Mouse (Mus musculus): Measurements from ENCODE around the gene Ccnk. TPM values are rescaled to one million over a fixed set of nuclear protein-coding genes. Genes with fewer than 3 reads are reported as not detected.

Ccnk gene
- polyA plus RNA-seq, 1 experiment from 2014 or later = 3.7 TPM

- Histone ChIP-seq H3K27me3 (no peaks in the 10 kb centered on the region), H3K27ac (no peak overlapping the region), H3K9ac (no peak overlapping the region), H3K4me2 (no peak overlapping the region), H3K36me3 (peaks cover 99% of the 10 kb centered on the region), H3K9me3 (replicated peaks) (no peaks in the 10 kb centered on the region), H3K4me1 (no peaks in the 10 kb centered on the region), H3K4me3 (replicated peaks) (no peak overlapping the region)
- 87% methylated on average over 4 of the region's 4 CpGs for WGBS
- no peak for ATAC-seq (replicated peaks; ENCODE audit: low FRiP score)
Measured at GRCm38 (mm10) chr12:108198447-108198846, 19.1 kb downstream of the Ccnk start.

- 81% methylated on average over 1 of the region's 1 CpGs for WGBS
- Histone ChIP-seq H3K4me2 (no peak overlapping the region), H3K27me3 (no peaks in the 10 kb centered on the region), H3K4me3 (replicated peaks) (no peak overlapping the region), H3K4me1 (no peaks in the 10 kb centered on the region), H3K36me3 (peaks cover 98% of the 10 kb centered on the region), H3K27ac (no peak overlapping the region), H3K9me3 (replicated peaks) (no peaks in the 10 kb centered on the region), H3K9ac (no peak overlapping the region)
- no peak for ATAC-seq (replicated peaks; ENCODE audit: low FRiP score)
Measured at GRCm38 (mm10) chr12:108200094-108200493, 20.7 kb downstream of the Ccnk start.

GRCm38 (mm10) chr12:108203895-108204294 lies 24.5 kb downstream of the Ccnk start:
- H3K4me2 ChIP-seq = no peak overlapping the region
- no peak overlapping the region for H3K9ac ChIP-seq
- H3K27ac ChIP-seq = no peak overlapping the region
- WGBS = 73% methylated on average over 8 of the region's 8 CpGs
- peaks cover 75% of the 10 kb centered on the region for H3K36me3 ChIP-seq
- H3K4me3 ChIP-seq (replicated peaks) = no peak overlapping the region
- ATAC-seq (replicated peaks; ENCODE audit: low FRiP score) = no peak
- peaks cover 2% of the 10 kb centered on the region for H3K4me1 ChIP-seq
- H3K9me3 ChIP-seq (replicated peaks) = no peaks in the 10 kb centered on the region
- no peaks in the 10 kb centered on the region for H3K27me3 ChIP-seq

GRCm38 (mm10) chr12:108204978-108205377 lies 25.6 kb downstream of the Ccnk start:
- no peak overlapping the region for H3K4me3 ChIP-seq (replicated peaks)
- peaks cover 64% of the 10 kb centered on the region for H3K36me3 ChIP-seq
- no peak overlapping the region for H3K9ac ChIP-seq
- no peak for ATAC-seq (replicated peaks; ENCODE audit: low FRiP score)
- H3K4me2 ChIP-seq = no peak overlapping the region
- peaks cover 11% of the 10 kb centered on the region for H3K4me1 ChIP-seq
- H3K27ac ChIP-seq = no peak overlapping the region
- H3K27me3 ChIP-seq = no peaks in the 10 kb centered on the region; the same call in 1 of the 2 replicates
- no peaks in the 10 kb centered on the region for H3K9me3 ChIP-seq (replicated peaks)
- WGBS = 59% methylated on average over 12 of the region's 12 CpGs

- no peak overlapping the region for H3K9ac ChIP-seq
- ATAC-seq (replicated peaks; ENCODE audit: low FRiP score) = peak; percentile 52
- H3K4me2 ChIP-seq = no peak overlapping the region
- peaks cover 47% of the 10 kb centered on the region for H3K36me3 ChIP-seq
- 11% methylated on average over 5 of the region's 5 CpGs for WGBS
- H3K27me3 ChIP-seq = no peaks in the 10 kb centered on the region; the same call in 1 of the 2 replicates
- no peaks in the 10 kb centered on the region for H3K9me3 ChIP-seq (replicated peaks)
- H3K27ac ChIP-seq = no peak overlapping the region
- no peak overlapping the region for H3K4me3 ChIP-seq (replicated peaks)
- peaks cover 16% of the 10 kb centered on the region for H3K4me1 ChIP-seq
Measured at GRCm38 (mm10) chr12:108206641-108207040, 27.3 kb downstream of the Ccnk start.

- Histone ChIP-seq H3K4me2 (no peak overlapping the region), H3K36me3 (peaks cover 32% of the 10 kb centered on the region), H3K9ac (no peak overlapping the region), H3K4me3 (replicated peaks) (no peak overlapping the region), H3K27ac (no peak overlapping the region), H3K27me3 (no peaks in the 10 kb centered on the region; the same call in 1 of the 2 replicates), H3K9me3 (replicated peaks) (no peaks in the 10 kb centered on the region), H3K4me1 (peaks cover 32% of the 10 kb centered on the region)
- 90% methylated on average over 9 of the region's 9 CpGs for WGBS
- ATAC-seq (replicated peaks; ENCODE audit: low FRiP score) = no peak
Measured at GRCm38 (mm10) chr12:108208216-108208615, 28.8 kb downstream of the Ccnk start.

GRCm38 (mm10) chr12:108208726-108209438 lies 29.5 kb downstream of the Ccnk start:
- Histone ChIP-seq H3K27ac (no peak overlapping the region), H3K9ac (no peak overlapping the region), H3K36me3 (peaks cover 27% of the 10 kb centered on the region), H3K4me3 (replicated peaks) (no peak overlapping the region), H3K27me3 (no peaks in the 10 kb centered on the region; the same call in 1 of the 2 replicates), H3K4me2 (no peak overlapping the region), H3K9me3 (replicated peaks) (no peaks in the 10 kb centered on the region), H3K4me1 (peaks cover 39% of the 10 kb centered on the region)
- ATAC-seq (replicated peaks; ENCODE audit: low FRiP score) = no peak
- 25% methylated on average over 13 of the region's 13 CpGs for WGBS

- WGBS = 86% methylated on average over 15 of the region's 15 CpGs
- ATAC-seq (replicated peaks; ENCODE audit: low FRiP score) = no peak
- Histone ChIP-seq H3K27ac (no peak overlapping the region), H3K9ac (no peak overlapping the region), H3K9me3 (replicated peaks) (no peaks in the 10 kb centered on the region), H3K4me3 (replicated peaks) (no peak overlapping the region), H3K4me1 (peaks cover 54% of the 10 kb centered on the region), H3K4me2 (no peak overlapping the region), H3K27me3 (no peaks in the 10 kb centered on the region; the same call in 1 of the 2 replicates), H3K36me3 (peaks cover 10% of the 10 kb centered on the region)
Measured at GRCm38 (mm10) chr12:108210623-108211022, 31.2 kb downstream of the Ccnk start.

- no peak for ATAC-seq (replicated peaks; ENCODE audit: low FRiP score)
- Histone ChIP-seq H3K4me3 (replicated peaks) (no peak overlapping the region), H3K4me2 (no peak overlapping the region), H3K9me3 (replicated peaks) (no peaks in the 10 kb centered on the region), H3K36me3 (no peaks in the 10 kb centered on the region), H3K27ac (no peak overlapping the region), H3K4me1 (peaks cover 56% of the 10 kb centered on the region), H3K27me3 (no peaks in the 10 kb centered on the region; the same call in 1 of the 2 replicates), H3K9ac (no peak overlapping the region)
- 25% methylated on average over 5 of the region's 5 CpGs for WGBS
Measured at GRCm38 (mm10) chr12:108212071-108212470, 32.7 kb downstream of the Ccnk start.

GRCm38 (mm10) chr12:108212476-108212875 lies 33.1 kb downstream of the Ccnk start:
- H3K9me3 ChIP-seq (replicated peaks) = no peaks in the 10 kb centered on the region
- H3K27me3 ChIP-seq = no peaks in the 10 kb centered on the region; the same call in 1 of the 2 replicates
- no peak overlapping the region for H3K4me2 ChIP-seq
- H3K36me3 ChIP-seq = no peaks in the 10 kb centered on the region
- no peak for ATAC-seq (replicated peaks; ENCODE audit: low FRiP score)
- no peak overlapping the region for H3K27ac ChIP-seq
- H3K4me3 ChIP-seq (replicated peaks) = no peak overlapping the region
- WGBS = 71% methylated on average over 6 of the region's 6 CpGs
- no peak overlapping the region for H3K9ac ChIP-seq
- H3K4me1 ChIP-seq = peaks cover 58% of the 10 kb centered on the region

- H3K36me3 ChIP-seq = no peaks in the 10 kb centered on the region
- H3K4me2 ChIP-seq = peak overlapping the region; percentile 7; the same call in 1 of the 2 replicates
- 17% methylated on average over 18 of the region's 18 CpGs for WGBS
- peak; percentile 26 for ATAC-seq (replicated peaks; ENCODE audit: low FRiP score)
- no peaks in the 10 kb centered on the region; the same call in 1 of the 2 replicates for H3K27me3 ChIP-seq
- H3K4me3 ChIP-seq (replicated peaks) = no peak overlapping the region
- peak overlapping the region; percentile 68 for H3K27ac ChIP-seq
- H3K9me3 ChIP-seq (replicated peaks) = no peaks in the 10 kb centered on the region
- H3K4me1 ChIP-seq = peaks cover 65% of the 10 kb centered on the region
- H3K9ac ChIP-seq = no peak overlapping the region
Measured at GRCm38 (mm10) chr12:108213090-108214041, 34.0 kb downstream of the Ccnk start.

- peak; percentile 40; the same call in 1 of the 2 replicates for ATAC-seq (replicated peaks; ENCODE audit: low FRiP score)
- 31% methylated on average over 8 of the region's 8 CpGs for WGBS
- Histone ChIP-seq H3K4me3 (replicated peaks) (no peak overlapping the region), H3K9me3 (replicated peaks) (no peaks in the 10 kb centered on the region), H3K9ac (0 out of 2 replicates have a peak overlapping the region, but pooled peaks have one; percentile 2), H3K4me2 (no peak overlapping the region), H3K36me3 (no peaks in the 10 kb centered on the region), H3K27ac (0 out of 2 replicates have a peak overlapping the region, but pooled peaks have one; percentile 37), H3K27me3 (no peaks in the 10 kb centered on the region), H3K4me1 (peaks cover 70% of the 10 kb centered on the region)
Measured at GRCm38 (mm10) chr12:108215090-108215489, 35.7 kb downstream of the Ccnk start.

All from kidney, embryonic 15.5 days (tissue).